Mouse (Mus musculus) small intestine, adult 2 months (tissue): ENCODE measurements around the gene Wdr89. TPM values are rescaled to one million over a fixed set of nuclear protein-coding genes. Genes with fewer than 3 reads are reported as not detected.
"Not testable (repeated sequence)": the region's sequence is repeated elsewhere in the genome, so short reads cannot be mapped to it uniquely, and the experiment has no call there.

Experiments
- H3K27ac ChIP-seq: fragments of 200-500 bp; 2 replicates; pipeline ENCODE4 v1.5.1; 2012; ENCODE audit warnings: low read depth, low read length, control low read depth, inconsistent platforms; ENCODE audit not compliant: insufficient read depth
- H3K27me3 ChIP-seq: fragments of 200-500 bp; 2 replicates; pipeline ENCODE4 v1.6.1; 2012; ENCODE audit warnings: mild to moderate bottlenecking, moderate library complexity, low read length, inconsistent platforms; ENCODE audit not compliant: control insufficient read depth, insufficient read depth
- H3K36me3 ChIP-seq: fragments of 200-500 bp; 2 replicates; pipeline ENCODE4 v1.6.1; 2012; ENCODE audit warnings: mild to moderate bottlenecking, low read length, control low read depth, inconsistent platforms; ENCODE audit not compliant: control insufficient read depth, insufficient read depth
- H3K4me1 ChIP-seq: fragments of 200-500 bp; 2 replicates; pipeline ENCODE4 v1.6.1; 2012; ENCODE audit warnings: low read length, inconsistent platforms, mixed read lengths; ENCODE audit not compliant: control insufficient read depth, insufficient read depth, insufficient read length
- H3K4me3 ChIP-seq: fragments of 200-500 bp; 2 replicates; pipeline ENCODE4 v1.5.1; 2012; ENCODE audit warnings: low read depth, mild to moderate bottlenecking, control low read depth, inconsistent platforms, low read length, moderate library complexity
- CTCF ChIP-seq: fragments of 200-500 bp; IDR thresholded peaks from 2 replicates; pipeline ENCODE4 v1.5.1; 2012; ENCODE audit warnings: low read depth, mild to moderate bottlenecking, control low read depth, inconsistent platforms, low read length, moderate library complexity, mixed read lengths; ENCODE audit not compliant: insufficient replicate concordance, insufficient read length; ENCODE audit errors: extremely low read depth
- POLR2A ChIP-seq: fragments of 200-500 bp; IDR thresholded peaks from 2 replicates; pipeline ENCODE4 v1.6.1; 2012; ENCODE audit warnings: low read depth, mild to moderate bottlenecking, control low read depth, inconsistent platforms, low read length, moderate library complexity
- WGBS: fragments of 180-500 bp; shearing (Covaris S2); methylation state at CpG from one replicate; pipeline ENCODE4 v1.1.7; 2018; 5-methylcytosine and 5-hydroxymethylcytosine counted together
- polyA plus RNA-seq: library from polyadenylated mRNA; depleted of rRNA; stranded (reverse); fragments of >200 nt; gene quantifications from 2 replicates; pipeline ENCODE4 v1.2.3, GENCODE M21; 2012

Gene Wdr89
- polyA plus RNA-seq, 1 experiment: 1.5 TPM

DNA sequence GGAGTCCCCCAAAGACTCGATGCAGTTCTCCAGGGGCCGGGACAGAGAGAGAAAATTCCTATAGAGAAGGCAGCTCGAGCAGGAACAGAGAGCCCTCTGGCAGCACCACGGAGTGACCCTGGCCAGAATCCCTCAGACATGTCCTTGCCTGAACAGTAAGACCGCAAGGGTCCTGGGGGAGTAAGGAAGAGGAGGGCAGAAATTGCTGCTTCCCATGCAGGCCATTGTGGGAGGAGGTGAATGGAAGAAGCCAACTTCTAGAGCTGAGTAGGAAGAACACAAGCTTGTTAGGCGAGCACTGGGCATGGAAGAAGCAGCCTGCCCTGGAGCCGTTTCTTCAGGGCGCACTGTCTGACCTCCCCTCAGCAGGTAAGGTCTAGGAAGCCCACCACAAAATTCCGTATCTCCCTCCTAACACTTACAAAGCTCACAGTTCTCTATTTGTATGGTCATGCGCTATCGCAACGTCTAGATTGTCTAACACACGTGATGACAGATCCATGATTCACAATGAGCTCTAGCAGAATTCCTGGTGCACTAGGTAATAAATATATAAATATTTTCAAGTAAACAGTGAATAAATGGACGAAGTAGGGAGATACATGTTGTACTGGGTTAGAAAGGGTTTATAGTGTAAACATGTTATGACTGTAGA lies 32.9 kb upstream of the Wdr89 start:
- Histone ChIP-seq H3K36me3 (no peaks in the 10 kb centered on the region), H3K4me1 (no peaks in the 10 kb centered on the region), H3K4me3 (no peak overlapping the region), H3K27me3 (no peaks in the 10 kb centered on the region), H3K27ac (no peak overlapping the region)
- 81% methylated on average over 14 of the region's 14 CpGs for WGBS
- no peak for TF ChIP-seq POLR2A
- no peak for TF ChIP-seq CTCF

GRCm38 (mm10) chr12:75701173-75702083 lies 32.1 kb upstream of the Wdr89 start:
- Histone ChIP-seq H3K27me3 (no peaks in the 10 kb centered on the region), H3K4me3 (no peak overlapping the region), H3K4me1 (no peaks in the 10 kb centered on the region), H3K27ac (no peak overlapping the region), H3K36me3 (no peaks in the 10 kb centered on the region)
- 43% methylated on average over 21 of the region's 21 CpGs for WGBS
- TF ChIP-seq CTCF (no peak), POLR2A (no peak)

DNA sequence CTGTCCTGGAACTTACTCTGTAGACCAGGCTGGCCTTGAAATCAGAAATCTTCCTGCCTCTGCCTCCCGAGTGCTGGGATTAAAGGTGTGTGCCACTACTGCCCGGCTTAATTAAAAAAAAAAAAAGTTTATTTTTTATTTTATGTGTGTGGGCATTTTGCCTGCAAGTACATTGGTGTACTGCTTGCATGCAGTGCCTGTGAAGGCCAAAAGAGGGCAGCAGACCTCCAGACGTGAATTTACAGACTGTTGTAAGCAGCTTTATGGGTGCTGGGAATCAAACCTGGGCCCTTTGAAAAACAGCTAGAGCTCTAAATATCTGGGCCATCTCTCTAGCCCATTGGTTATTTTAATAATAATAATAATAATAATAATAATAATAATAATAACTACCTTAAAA lies 29.4 kb upstream of the Wdr89 start:
- TF ChIP-seq POLR2A: no peak
- no peak for TF ChIP-seq CTCF
- WGBS: 98% methylated on average over 3 of the region's 3 CpGs
- H3K4me1 ChIP-seq: no peaks in the 10 kb centered on the region

GRCm38 (mm10) chr12:75695845-75696244 lies 26.5 kb upstream of the Wdr89 start:
- H3K4me3 ChIP-seq, H3K27me3 ChIP-seq, H3K36me3 ChIP-seq, H3K4me1 ChIP-seq, H3K27ac ChIP-seq: not testable (repeated sequence)
- 73% methylated on average over 1 of the region's 1 CpGs for WGBS

More for the DNA sequence above, 29.4 kb upstream of the Wdr89 start:
- H3K36me3 ChIP-seq: no peaks in the 10 kb centered on the region
- H3K27me3 ChIP-seq: no peaks in the 10 kb centered on the region
- no peak overlapping the region for H3K27ac ChIP-seq
- no peak overlapping the region for H3K4me3 ChIP-seq

- no peak for TF ChIP-seq CTCF
- TF ChIP-seq POLR2A: no peak
- Histone ChIP-seq H3K27me3 (no peaks in the 10 kb centered on the region), H3K4me1 (peaks cover 2% of the 10 kb centered on the region; the same call in 1 of the 2 replicates), H3K36me3 (no peaks in the 10 kb centered on the region), H3K4me3 (no peak overlapping the region), H3K27ac (no peak overlapping the region)
- WGBS: 91% methylated on average over 2 of the region's 2 CpGs
These were observed 19.7 kb upstream of the Wdr89 start for GRCm38 (mm10) chr12:75689003-75689402.

DNA sequence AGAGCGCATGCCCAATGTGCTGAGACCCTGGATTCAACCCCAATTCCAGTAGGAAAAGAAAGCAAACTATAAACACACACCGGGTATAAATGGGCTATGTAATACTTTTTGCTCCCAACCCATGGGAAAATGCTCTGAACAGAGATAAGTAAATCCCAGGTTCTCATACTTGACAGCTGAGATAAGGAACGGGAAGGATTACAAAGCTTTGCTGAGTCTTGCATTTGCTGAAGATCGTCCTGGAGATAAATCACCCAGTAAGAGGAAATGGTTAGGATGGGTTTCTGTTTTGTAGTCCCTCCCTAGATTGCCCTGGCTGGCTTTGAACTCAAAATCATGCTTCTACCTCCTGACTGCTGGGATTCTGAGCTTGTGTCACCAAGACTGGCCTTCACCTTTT lies 18.0 kb upstream of the Wdr89 start:
- 17% methylated on average over 4 of the region's 4 CpGs for WGBS

DNA sequence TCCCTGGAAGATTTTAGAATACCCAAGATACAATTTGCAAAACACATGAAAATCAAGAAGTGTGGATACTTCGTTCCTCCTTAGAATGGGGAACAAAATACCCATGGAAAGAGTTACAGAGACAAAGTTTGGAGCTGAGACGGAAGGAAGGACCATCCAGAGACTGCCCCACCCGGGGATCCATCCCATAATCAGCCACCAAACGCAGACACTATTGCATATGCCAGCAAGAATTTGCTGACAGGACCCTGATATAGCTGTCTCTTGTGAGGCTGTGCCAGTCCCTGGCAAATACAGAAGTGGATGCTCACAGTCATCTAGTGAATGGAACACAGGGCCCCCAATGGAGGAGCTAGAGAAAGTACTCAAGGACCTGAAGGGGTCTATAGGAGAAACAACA lies 14.7 kb upstream of the Wdr89 start:
- H3K27ac ChIP-seq, H3K27me3 ChIP-seq, H3K4me1 ChIP-seq, H3K36me3 ChIP-seq, H3K4me3 ChIP-seq: not testable (repeated sequence)
- 84% methylated on average over 4 of the region's 4 CpGs for WGBS

More for the DNA sequence above, 18.0 kb upstream of the Wdr89 start:
- H3K4me1 ChIP-seq: peaks cover 7% of the 10 kb centered on the region; the same call in 1 of the 2 replicates
- H3K27me3 ChIP-seq: no peaks in the 10 kb centered on the region
- H3K4me3 ChIP-seq: no peak overlapping the region
- no peak for TF ChIP-seq POLR2A
- no peak for TF ChIP-seq CTCF
- H3K27ac ChIP-seq: no peak overlapping the region
- H3K36me3 ChIP-seq: no peaks in the 10 kb centered on the region
